Comparison of ENCODE assay signal across 8 mouse cellular contexts in the genomic region with DNA sequence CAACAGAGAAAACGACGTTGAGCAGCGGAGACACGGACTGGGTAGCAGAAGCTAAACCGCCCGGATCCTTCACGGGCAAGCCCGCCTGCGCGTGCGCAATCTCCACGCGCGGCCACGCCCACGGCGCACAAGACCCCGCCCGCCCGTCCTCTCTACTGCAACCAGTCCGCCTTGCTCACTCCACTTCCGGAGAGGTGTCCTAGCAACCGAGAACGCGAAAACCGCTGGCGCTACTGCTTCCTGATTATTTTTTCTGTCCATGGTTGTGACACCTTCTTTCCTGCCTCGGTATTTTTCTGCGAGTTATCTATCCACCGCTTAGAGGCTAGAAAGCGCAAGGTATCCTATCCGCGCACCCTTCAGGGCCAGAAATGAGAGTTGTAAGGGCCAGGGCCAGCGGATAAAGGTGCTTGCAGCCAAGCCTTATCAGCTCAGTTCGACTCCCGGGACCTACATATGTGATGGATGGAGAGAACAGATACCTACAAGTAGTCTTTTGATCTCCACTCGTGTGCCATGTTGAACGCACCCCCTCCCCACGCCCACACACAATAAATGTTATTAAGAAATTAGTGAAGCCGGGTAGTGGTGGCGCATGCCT. TPM values are rescaled to one million over a fixed set of nuclear protein-coding genes. Genes with fewer than 3 reads are reported as not detected.
DNase-seq lines count a peak whose midpoint lies in the region; ATAC-seq and TF ChIP-seq lines count a peak whose summit lies in the region.

A gene (minus strand): TSS at position 89 of the 601 bp plus-strand sequence.

- no peak for TF ChIP-seq CTCF in cortical plate, adult 2 months (IDR thresholded peaks at IDR 0.05; ENCODE audit: extremely low read depth, insufficient read depth, low read length)

- H3K9me3 ChIP-seq in megakaryocyte, embryonic 14.5 days, result 0 out of 2 replicates have a peak, but pooled peaks cover 3% of the 10 kb centered on the region

- TF ChIP-seq POLR2A in cortical plate, adult 2 months (IDR thresholded peaks at IDR 0.05; ENCODE audit: extremely low read depth, insufficient read depth, low read length), result peak; percentile 92

- no peaks in the 10 kb centered on the region; the same call in 1 of the 2 replicates for H3K4me1 ChIP-seq in cortical plate, adult 2 months (ENCODE audit: control insufficient read depth, insufficient read depth, low read length)
- peaks cover 41% of the 10 kb centered on the region for H3K4me1 ChIP-seq in megakaryocyte, embryonic 14.5 days

- no peak within 1 kb of the TSS for H3K27ac ChIP-seq in cortical plate, adult 2 months (ENCODE audit: insufficient read depth, low read length)

- H3K36me3 ChIP-seq in megakaryocyte, embryonic 14.5 days (replicated peaks; ENCODE audit: low read length), result no peaks in the 10 kb centered on the region

- DNase-seq in gastrocnemius, adult 8-10 months (ENCODE audit: low spot score in 2 of 2), result peak; percentile 93 to 94
- peak; percentile 80 for DNase-seq in hindlimb bud, embryonic 11.5 days (ENCODE audit: extremely low spot score, low read depth, low spot score)
- peak; percentile 83 to 93 for DNase-seq in left cerebral cortex, adult 8-10 months (ENCODE audit: low spot score in 2 of 2)
- DNase-seq in right cerebral cortex, postnatal 10 days (ENCODE audit: low spot score in 2 of 2), result peak; percentile 96 to 97
- DNase-seq in urinary bladder, postnatal 25 days (ENCODE audit: low spot score), result peak; percentile 95

- peak; percentile 99 for ATAC-seq in activated CD4-positive, CD25-positive, alpha-beta regulatory T cell, adult 4 months

- peaks cover 15% of the 10 kb centered on the region for H3K27me3 ChIP-seq in megakaryocyte, embryonic 14.5 days (replicated peaks)

- H3K4me3 ChIP-seq in cortical plate, adult 2 months (ENCODE audit: insufficient read depth, low read length), result peak within 1 kb of the TSS; percentile 61
- H3K4me3 ChIP-seq in megakaryocyte, embryonic 14.5 days (replicated peaks), result peak within 1 kb of the TSS; percentile 92

RNA-seq across cellular contexts. Expression of the gene that starts here (rescaled TPM):
- polyA plus RNA-seq in activated CD4-positive, CD25-positive, alpha-beta regulatory T cell, adult 4 months (2017; shearing (Covaris generic)), result 1 to 10 TPM; 8.4 to 9.8 TPM
- polyA plus RNA-seq in cortical plate, adult 2 months (2012; rRNA removed), result 48.5 and 50.1 TPM in 2 replicates
- total RNA-seq in gastrocnemius, adult 8-10 months (2022), result 1 to 10 TPM; 2.7 to 4.2 (median 3.5) TPM
- 10 to 100 TPM; 48.1 to 53.0 (median 49.1) TPM for total RNA-seq in left cerebral cortex, adult 8-10 months (2022)
- 8.3 TPM in 1 of 2 replicates, not detected in the other for polyA plus RNA-seq in megakaryocyte, embryonic 14.5 days (2012; ENCODE audit: insufficient read depth, low replicate concordance)

Comparison
In these comparisons a context has a peak if more than half of its experiments do, and no peak if none do; other contexts are left out.
1. RNA of the gene that starts here (total RNA-seq): 48.1 to 53.0 TPM in left cerebral cortex, adult 8-10 months; 2.7 to 4.2 TPM in gastrocnemius, adult 8-10 months; every median in the first group is over 4 times any median in the second.
2. Peak in every context shown above with its lines, with median percentiles within 50 percentile points of each other: DNase-seq.